Mouse (Mus musculus): ENCODE measurements around the gene Fcgr2b.

Gene Fcgr2b

DNA sequence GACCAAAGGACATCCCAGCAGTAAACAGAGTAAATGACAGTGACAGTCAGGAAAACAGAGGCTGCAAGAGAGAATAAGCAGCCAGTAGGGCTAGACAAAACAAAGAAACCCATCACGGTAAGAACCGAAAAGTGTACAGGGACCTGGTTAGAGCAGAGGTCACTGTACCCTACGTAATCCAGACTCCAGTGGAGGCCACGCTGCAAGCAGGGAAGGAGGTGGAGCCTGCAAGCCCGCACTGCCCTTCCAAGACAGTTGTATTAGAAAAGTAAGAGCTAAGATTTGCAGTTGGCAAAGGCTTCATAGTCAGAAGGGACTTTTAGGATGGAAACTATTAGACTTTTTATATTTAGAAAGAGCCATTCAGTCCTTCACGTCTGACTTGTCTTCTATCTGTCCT lies 49.4 kb downstream of the Fcgr2b start:
- DNase-seq (ENCODE audit: low read depth): no peak

- peak; percentile 23 for DNase-seq (ENCODE audit: low read depth)
Observed at GRCm38 (mm10) chr1:170924485-170924884, 51.9 kb downstream of the Fcgr2b start.

- no peak for DNase-seq (ENCODE audit: low read depth)
Observed at GRCm38 (mm10) chr1:170919308-170919707, 57.0 kb downstream of the Fcgr2b start.

GRCm38 (mm10) chr1:170915657-170916056 lies 60.7 kb downstream of the Fcgr2b start:
- no peak for DNase-seq (ENCODE audit: low read depth)

DNA sequence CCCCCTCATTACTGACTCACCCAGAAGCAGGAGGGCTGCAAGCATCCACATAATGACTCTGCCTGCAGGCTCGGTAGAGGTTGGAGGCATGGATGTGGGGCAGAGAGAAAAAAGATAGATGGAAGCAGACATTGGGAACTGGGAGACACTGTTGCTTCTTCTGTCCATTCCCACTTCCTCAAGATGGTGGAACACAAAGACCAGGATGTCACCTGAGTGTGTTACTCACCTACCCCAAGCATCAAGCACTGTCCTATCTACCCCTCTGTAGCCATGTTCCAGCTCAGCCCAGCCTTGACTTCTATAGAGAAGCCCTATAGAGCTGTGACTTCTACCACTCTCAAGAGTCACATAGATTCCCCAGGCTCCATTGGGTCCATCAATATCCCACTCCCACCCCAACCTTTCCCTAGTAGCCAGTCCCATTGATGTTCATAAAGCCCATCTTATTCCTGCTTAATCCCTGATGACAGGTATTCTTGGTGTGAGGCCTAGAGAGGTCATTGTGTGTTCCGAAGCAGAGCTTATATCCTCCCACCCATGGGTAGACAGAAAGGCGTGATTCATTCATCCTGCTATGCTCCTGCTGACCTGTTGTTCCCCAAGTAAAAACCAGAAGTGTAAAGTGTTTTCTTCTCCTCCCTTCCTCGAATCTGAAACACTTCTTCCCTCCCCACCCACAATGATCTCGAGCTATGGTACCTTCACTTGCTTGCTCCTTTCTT lies 63.3 kb downstream of the Fcgr2b start, which contains the start of gene Fcrlb:
Fcrlb (minus strand) TSS at position 51 of the 725 bp plus-strand sequence.
- no peak for DNase-seq (ENCODE audit: low read depth)

DNA sequence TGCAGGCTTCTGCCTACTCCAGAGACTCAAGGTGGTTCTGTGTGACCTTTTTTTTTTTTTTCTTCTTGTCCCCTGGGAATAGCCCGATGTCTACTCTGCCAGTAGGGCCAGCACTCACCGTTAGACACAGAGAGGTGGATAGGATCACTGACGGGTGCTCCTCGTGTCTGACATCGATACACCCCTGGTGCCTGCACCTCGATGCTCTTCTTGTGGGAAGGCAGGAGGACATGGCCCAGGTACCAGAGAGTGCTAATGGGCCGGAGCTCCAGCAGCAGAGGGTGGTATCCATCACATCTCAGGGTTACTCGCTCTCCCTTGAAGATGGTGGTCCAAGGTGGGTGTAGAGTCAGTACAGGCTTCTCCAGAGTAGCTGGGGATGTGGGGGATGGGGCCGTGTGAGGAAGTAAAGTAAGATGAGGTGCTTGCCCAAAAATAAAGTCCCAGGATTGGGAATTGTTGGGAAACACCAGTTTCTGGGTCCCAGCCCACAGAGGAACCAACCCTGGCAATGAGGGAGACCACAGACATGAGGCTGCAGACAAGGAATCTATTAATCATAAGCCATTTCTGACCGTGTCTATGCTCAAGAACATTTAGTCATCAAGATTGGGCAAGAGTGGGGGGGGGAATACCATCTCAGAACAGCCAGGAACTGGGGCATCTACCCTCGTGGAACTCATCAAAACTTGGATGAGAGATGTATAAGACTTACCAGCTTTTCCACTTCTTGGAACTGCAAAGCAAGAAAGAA lies 64.3 kb downstream of the Fcgr2b start:
- DNase-seq (ENCODE audit: low read depth): no peak

Data from induced T-regulatory cell, adult 2 months (primary cell).